Mouse (Mus musculus) cerebellum, postnatal 4 days (tissue): ENCODE measurements around the gene Rhobtb1.
A peak's percentile ranks its signal among the peaks of the same experiment; 100 is the strongest.

Source experiments
- DNase-seq, 2 experiments: peaks; one replicate each; pipeline ENCODE4 v3.0.0; 2022; ENCODE audit warnings: low spot score in 2 of 2, mixed read lengths in 1 of 2

Rhobtb1 gene

DNA sequence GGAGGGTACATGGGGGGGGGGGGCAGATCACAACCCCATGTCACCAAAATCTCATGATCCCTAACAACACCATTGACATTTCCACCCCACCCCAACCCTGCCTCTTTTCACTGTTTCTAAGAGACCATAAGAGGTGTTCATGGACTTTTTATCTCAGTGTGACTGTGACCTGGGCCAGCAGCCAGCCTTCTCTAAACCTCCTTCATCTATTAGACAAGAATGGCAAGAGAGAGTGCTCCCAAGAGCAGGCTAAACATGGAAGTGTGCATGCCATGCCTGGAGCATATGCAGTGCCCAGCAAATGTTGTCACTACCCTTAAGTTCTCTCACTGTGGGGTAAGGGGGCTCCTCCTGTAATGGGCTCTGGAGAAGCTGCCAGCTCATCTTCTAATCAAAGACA lies 123.5 kb downstream of the Rhobtb1 start:
- no peak for DNase-seq

DNA sequence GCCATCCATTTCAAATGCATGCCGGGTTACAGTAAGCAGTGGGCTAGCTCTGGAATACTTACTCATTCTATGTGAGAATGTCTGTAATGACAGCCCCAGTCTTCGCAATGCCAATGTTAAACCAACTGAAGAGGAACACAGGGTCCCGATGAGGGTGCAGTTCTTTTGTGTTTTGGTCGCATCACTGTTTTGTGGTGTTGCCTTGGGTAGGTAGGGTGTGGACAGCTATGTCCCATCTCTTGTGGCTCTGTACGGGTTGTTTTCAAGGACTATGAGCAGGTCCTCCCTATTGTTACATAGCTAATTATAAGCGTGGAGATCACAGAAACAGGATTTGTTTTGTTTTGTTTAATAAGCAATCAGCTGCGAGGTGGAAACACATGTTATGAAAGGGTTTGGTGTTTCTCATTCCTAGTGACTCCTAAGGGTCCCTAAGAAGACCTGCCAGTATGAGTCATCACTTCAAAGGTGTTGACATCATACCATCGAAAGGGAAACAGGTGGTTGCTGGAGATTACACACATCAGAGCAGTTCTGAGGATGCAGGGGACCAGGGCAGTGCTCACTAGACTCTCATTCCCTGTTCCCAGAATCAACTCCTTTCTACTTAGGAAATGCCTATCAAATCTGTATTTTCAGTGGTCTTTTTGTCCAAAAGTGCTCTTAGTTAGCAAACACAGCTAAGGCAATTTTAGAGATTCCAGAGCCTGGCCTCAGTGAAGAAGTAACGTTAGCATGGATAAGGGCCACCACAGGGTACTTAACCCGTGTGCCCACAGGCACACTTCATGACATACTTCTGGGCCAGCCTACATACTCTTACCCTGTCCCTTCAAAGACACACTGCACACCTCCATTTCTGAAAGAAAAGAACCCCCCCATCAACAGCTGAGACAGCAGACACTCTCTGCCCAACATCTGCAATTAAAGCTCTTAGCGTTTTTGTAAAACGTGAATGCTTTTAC lies 124.9 kb downstream of the Rhobtb1 start:
- DNase-seq = no peak

DNA sequence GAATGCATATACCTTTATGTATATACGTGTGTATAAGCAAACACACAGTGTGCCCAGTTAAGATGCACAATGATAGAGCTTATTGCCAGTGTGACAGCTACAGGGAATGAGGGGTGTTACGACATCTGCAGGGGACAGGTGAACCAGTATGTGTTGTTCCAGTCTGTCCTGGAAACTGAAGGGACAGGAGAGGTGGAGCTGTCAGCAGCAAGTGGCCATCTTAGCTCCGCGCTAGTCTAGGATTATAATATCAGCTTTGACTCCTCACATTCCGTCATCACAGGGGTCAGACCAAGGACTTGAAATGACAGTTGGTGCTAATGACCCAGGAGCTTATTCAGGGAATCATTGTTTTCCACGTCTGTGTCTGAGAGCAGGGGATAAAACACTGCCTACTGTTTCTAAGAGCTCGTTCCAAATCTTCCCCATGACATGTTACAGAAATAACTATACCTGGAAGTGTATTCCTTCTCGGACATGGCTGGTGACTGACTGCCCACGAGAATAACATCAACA lies 125.7 kb downstream of the Rhobtb1 start:
- DNase-seq = no peak

DNA sequence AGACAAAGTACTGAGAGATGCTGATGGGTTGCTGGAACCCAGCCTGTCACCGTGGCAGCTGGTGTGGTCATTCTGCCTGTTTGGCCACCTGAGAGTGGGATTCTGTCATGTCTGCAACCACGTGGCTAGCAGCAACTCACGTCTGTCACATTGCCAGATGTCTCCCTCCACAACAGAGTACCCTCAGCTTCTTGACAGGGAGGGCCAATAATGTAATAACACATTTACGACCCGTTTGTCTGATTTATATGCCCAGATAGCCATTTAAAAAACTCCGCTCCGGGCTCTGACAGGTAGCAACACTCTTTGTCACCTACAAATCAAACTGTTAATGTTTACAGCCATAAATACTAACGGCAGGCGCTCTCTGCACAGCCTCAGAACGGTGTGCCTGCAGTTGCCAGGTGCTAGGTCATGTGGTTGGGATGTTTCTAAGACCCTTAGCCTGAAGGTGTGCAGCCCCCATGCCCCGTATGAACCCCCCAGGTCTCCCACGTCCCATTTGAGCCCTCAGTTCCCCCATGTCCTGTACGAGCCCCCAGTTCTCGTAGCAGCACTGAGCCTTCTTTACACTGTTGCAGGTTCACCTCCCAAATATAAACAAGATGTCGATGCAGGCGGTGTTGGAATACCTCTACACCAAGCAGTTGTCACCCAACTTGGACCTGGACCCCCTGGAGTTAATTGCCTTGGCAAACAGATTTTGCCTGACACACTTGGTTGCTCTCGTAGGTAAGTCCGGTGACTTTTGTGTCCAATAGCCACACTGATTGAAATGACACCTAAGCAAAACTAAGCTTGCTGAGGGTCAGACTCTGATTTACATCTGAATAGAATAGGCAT lies 127.8 kb downstream of the Rhobtb1 start:
- DNase-seq = no peak

DNA sequence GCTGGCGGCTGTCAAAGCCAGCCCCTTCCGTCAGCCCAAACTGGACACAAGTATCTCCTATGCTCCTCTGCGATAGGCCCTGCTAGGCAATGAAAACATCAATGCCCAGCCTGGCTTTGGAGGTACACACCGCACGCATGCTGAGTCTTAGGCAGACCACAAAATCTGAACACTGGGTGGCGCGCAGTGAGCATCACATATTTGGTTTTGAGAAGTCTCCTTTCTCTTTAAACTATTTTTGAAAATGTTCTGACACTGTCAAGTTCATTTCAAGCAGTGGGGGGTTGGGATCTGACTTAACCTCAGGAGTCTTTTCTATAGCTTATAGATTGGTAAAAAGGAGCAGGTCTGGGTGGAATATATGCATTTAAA lies 128.4 kb downstream of the Rhobtb1 start:
- no peak for DNase-seq

DNA sequence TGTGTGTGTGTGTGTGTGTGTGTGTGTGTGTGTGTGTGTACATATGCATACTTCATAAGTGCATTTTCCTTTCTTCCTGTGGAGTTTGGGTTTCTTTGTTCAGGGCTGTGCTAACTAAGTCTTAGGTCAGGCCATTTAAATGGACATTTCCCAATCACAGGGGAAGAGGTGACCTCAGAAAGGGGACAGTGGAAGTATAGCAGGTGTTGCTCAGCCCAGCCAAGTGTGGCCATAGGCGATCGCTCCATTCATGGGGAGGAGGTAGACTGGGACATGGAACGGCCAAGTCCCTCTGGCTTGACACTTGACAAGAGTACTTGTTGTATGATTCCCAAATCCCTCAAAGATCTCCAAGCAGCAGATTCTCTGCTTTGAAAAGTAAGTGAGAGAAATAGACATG lies 135.7 kb downstream of the Rhobtb1 start:
- no peak for DNase-seq

DNA sequence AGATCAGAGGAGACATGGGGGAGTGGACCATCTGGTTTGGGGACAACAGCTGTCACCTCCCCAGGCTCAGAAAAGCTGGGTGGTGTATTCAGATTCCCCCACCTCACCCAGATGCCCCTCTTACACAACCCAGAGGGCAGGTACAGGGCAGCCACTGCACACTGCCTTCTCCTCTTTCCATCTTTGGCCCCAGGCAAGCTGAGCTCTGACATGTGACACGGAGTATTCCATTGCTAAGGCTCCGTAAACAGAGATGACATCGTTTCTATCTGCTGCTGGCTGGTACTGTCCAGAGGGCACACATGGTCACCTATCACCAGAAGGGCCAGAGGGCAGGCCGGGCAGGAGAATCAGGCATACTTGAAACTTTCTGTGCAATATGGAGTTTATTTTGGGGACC lies 136.9 kb downstream of the Rhobtb1 start:
- no peak for DNase-seq

DNA sequence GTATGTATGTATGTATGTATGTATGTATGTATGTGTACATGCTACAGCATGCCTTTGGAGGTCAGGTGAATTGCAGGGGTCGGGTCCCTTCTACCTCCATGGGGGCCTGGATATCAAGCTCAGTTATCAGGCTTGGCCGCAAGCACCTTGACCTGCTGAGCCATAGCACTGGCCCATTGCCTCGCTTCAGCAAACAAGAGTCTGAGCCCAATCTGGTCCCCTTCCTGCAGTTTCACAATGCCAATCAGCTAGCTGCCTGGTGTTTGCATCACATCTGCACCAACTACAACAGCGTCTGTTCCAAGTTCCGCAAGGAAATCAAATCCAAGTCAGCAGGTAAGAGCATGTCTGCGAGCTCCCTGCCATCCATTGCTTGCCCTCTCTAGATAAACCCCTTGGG lies 137.5 kb downstream of the Rhobtb1 start:
- no peak for DNase-seq

DNA sequence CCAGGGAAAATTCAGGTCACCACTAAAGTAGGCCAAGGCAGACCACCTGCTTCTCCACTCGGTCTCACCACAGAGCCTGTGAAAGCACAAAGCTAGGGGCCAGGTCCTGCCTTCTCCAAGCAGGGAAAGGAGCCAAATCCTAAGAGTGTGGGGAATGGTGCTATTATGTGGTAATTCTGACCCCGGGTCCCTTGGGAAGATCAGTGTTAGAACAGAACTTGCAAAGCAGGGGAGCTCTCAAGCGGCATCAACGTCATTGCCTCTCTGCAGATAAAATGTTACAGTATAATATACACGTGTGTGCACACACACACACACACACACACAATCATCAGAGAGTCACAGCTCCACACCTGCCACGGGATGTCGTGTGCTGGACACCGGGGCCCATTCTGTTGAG lies 139.5 kb downstream of the Rhobtb1 start:
- no peak for DNase-seq

DNA sequence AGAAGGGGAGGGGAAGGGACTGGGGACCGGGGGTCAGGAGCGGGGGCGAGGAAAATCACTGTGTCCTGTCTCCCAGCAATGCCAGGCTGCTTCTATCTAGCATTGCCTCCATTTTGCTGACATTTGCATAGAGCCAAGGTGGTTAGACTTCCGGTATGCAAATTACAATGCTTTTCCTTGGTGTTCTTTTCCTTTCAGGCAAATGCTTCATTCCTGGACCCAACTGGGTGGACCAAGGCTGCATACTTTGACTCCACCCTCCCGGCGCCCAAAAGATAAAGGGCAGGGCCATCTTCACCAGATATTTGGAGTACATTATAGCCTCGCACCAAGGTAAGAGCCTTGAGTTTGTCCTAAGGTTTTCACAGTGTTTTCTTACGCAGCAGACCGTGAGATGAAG lies 144.7 kb downstream of the Rhobtb1 start:
- DNase-seq = no peak

DNA sequence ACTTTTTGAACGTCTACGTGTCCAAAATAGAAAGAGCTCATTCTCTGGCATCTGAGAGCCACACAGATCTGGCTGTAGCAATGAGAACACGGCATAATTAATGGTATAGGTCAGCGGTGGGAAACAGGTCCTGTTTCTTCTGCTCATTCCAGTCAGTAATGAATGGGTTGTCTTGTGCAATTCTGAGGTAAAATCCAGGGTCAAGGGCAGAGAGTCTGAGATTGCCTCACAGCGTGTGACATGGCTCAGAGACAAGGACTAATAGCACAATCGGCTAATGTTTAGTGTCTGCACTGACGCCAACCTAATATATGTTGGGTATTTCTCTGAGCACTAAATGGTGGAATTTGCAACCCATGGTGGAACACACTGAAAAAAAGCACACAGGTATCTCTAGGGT lies 148.8 kb downstream of the Rhobtb1 start:
- DNase-seq = no peak

DNA sequence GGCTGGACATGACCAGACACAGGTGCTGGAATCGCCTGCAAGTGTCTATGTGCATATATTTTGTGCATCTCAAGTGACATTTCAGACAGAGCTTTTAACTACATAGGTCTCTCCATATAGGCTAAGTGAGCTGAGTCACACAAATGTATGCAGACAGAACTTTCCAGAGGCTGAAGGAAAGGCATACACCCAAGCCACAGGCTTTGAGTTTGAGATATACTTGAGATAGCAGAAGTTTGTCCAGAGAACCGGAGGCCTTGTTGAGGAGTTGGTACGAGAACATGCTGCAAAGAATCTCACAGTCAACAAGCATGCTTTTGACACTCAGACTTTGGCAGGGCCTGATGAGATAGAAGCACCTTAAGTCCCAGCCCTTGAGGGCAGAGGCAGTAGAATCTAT lies 151.4 kb downstream of the Rhobtb1 start:
- DNase-seq = no peak

DNA sequence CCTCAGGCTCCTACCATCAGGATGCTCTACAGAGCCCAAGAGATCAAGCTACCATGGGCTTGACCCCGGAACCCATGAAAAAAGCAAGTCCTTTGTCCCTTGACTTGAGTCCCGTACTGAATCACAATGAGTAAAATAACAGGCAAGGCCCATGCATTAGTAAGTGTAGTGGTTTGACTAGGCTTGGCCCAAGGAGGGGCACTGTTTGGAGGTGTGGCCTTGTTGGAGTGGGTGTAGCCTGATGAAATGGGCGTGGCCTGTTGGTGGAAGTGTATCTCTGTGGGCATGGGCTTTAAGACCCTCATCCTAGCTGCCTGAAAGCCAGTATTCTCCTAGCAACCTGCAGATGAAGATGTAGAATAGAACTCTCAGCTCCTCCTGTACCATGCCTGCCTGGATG lies 153.6 kb downstream of the Rhobtb1 start:
- DNase-seq = no peak

DNA sequence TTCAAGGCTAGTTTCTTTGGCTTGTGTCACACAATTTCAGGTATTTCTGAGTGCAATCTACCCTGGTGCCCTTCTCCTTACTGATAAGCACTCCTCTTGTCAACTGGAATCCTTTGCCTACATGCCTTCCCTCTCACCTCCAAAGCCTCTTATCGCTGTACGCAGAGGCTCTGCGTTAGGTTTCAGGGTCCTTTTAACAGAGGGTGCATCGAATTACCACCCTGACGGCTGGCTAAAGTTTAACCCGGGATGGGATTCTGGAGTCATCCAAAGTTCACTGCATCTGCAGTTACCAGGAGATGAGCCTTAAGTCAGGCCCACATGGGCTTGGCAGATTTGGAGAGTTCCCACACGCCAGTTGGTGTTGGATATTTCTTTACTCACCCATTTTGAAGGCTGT lies 154.4 kb downstream of the Rhobtb1 start:
- no peak for DNase-seq

DNA sequence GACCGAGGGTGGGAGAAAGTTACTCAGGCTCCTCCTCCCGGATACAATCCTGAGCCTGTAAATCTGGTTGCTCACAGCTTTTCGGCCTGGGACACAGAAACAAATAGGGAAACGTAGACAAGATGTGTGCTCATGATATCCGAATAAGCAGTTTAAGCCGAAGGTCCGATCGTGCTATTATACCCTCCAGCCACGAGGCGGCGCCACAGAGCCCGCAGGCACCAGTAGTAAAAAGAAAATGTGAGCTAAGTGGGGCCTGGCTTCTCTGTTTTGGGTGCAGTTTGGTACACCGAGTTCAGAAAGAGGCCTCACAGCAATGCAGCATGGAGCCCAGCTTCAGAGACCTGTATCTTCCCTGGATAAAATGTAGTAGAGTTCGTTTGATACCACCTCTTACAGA lies 155.0 kb downstream of the Rhobtb1 start:
- peak in 1 of 2 experiments; percentile 29 for DNase-seq

DNA sequence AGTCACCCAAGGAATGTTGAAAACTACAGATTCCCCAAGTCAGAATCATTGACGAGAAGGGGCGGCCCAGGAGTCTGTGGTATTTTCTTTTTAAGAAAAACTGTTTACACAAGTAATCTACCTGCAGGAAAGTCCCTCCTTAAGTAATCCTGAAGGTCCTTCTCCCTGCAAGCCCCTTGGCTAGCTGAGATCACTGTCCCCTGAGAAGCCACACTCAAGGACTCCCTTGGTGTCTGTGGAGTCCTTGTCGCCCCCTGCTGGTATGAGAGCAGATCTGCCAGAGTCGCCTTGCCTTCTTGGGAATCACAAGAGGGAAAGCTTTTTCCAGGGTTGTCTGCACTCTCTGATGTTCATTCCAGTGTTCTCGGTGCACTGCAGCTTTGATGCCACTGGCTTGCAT lies 155.8 kb downstream of the Rhobtb1 start:
- peak in 1 of 2 experiments; percentile 47 for DNase-seq

DNA sequence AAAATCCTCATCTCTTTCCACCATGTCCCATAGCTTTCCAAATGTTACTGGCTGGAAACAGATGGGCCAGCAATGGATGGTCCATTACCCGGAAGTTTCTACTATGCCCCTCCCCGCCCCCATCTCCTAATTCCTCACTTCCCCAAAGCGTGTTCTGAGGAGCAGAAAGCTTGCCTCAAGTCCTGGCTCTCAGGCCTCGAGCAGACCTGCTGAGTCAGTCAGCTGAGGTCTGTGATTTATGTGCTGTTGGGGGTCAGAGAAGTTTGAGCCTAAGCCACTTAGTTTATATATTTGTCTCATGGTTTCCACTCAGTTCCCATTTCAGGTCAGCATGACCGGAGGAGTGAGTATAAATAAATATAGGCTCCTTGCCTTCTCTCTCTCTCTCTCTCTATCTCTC lies 157.9 kb downstream of the Rhobtb1 start:
- DNase-seq = no peak

DNA sequence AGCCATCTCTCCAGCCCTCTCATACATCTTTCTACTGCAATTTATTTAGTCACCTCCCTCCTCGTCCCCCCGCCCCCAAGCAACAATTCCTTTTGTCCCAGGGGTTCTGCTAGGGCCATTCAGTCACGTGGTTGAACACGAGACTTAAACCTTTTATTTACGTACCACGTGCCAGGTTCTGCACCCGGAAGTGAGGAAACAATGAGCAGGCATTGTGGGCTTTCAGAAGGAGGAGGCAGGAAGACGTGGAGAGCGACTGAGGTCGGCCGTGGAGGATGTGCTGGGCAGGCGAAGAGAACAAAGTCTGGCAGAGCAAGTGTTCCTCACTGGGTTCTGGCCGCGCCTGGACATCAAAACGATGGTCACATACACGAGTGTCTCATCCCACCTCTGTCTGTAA lies 160.6 kb downstream of the Rhobtb1 start:
- DNase-seq = no peak

DNA sequence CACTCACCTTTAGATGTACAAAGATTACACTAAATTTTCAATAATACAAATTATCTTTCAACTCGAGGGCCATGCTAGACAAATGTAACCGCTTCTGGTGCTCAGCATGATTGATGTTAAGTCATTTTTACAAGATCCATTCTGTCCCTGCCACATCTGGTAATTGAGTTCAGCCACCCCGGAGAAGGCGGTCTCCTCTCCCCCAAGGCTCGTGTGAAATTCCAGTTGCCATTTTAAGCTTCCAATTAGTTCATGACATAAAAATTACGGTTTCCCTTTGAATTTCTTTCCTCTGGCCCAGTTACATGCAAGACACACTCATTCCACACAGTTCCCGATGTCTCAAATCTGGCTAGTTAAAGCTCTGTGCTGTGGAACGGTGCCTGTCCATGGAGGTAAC lies 162.7 kb downstream of the Rhobtb1 start:
- DNase-seq = no peak

DNA sequence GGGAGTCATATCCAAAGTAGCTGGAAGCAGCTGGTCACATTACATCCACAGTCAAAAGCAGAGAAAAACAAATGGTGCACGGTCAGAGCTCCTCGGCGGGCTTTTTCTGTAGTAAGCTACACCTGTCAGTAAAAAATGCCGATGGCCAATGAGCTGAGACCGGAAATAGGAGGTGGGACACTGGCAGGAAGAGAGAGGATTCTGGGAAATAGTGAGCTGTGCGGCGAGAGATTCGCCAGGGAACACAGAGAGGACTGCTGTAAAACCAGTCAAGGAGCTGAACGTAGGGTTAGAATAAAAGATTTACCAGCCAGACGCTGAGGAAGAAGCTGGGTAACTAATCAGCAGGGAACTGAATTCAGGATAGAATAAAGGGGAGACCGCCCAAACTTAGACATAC lies 167.3 kb downstream of the Rhobtb1 start:
- no peak for DNase-seq

DNA sequence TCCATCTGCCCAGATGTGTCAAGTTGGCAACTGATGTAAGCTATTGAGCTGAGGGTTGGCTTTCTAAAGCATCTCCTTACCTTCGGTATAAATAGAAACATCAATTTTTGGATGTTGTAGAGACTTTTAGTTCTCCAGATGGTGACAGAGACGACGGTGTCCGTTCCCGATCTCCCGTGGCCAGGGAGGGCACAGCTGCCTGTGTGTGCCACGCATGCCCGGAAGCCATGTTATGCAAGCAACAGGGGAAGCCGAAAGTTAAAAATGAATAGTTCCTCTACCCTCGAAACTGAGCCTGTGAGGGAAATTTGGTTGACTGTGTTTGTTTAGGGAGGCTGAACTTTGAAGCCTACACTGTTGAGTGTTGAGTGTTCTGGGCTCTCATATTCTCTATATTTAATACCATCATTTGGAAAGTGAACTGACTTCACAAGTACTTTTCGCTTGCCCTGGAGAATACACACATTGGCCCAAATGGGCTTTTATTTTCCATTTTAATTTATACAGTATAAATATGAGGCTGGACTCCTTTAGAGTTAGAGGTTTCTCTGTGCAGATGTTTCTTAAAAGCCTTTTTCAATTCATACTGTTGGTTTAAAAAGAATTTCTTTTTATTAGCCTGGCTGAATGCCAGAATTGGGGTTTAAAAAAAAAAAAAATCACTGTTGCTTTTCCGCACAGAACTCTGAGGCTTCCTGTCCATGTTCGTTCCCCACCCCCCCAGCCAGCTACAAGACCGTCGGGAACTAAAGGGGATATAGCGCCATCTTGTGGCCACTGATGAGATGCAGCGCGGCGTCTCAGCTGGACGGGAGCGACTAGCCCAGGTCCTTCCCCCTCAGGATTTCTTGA lies 169.7 kb downstream of the Rhobtb1 start:
- peak; percentile 68 to 84 for DNase-seq
